Mouse (Mus musculus) cerebellum, adult 2 months (tissue): ENCODE measurements at regions not wholly inside any gene's neighbourhood (a gene's known extent, or its start where the extent isn't known, plus 50 kb on each side); places are given as distances from the start of the nearest gene placed in this dataset.

Experiments
- CTCF ChIP-seq: fragments of 200-500 bp; IDR thresholded peaks from 2 replicates; pipeline ENCODE4 v1.5.1; 2011; ENCODE audit warnings: low read depth, mild to moderate bottlenecking, control low read depth, low read length, moderate library complexity, borderline replicate concordance; ENCODE audit not compliant: insufficient read depth
- POLR2A ChIP-seq: fragments of 200-500 bp; IDR thresholded peaks from 2 replicates; pipeline ENCODE4 v1.6.1; 2011; ENCODE audit warnings: low read length, control low read depth, borderline replicate concordance; ENCODE audit not compliant: insufficient read depth

DNA sequence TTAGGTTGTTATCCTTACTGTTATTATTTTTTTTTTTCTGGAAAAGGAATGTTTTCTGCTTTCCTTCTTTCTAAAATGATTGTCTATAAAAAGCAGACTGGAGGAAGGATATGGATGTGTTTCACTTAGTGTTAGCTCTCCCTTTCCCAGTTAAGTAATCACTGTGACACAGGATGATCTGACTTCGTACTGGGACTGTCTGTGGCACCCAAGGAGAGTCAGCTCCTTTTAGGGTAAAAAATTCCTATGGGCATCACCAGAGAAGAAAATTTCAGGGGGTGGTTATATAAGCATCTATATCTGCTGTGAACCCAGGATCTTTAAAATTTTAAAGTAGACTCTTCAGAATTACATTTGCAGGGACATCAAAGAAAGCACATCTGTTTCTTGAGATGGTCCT is 411.2 kb upstream of the Fbxo33 start:
- TF ChIP-seq CTCF = no peak
- no peak for TF ChIP-seq POLR2A
